Mouse (Mus musculus): ENCODE data around the gene Ap4e1. TPM values are rescaled to one million over a fixed set of nuclear protein-coding genes. Genes with fewer than 3 reads are reported as not detected.
"Not testable (repeated sequence)": the region's sequence is repeated elsewhere in the genome, so short reads cannot be mapped to it uniquely, and the experiment has no call there.

The Ap4e1 gene
- total RNA-seq, 2 experiments from 2014 or later, result 8.3 to 9.1 TPM

DNA sequence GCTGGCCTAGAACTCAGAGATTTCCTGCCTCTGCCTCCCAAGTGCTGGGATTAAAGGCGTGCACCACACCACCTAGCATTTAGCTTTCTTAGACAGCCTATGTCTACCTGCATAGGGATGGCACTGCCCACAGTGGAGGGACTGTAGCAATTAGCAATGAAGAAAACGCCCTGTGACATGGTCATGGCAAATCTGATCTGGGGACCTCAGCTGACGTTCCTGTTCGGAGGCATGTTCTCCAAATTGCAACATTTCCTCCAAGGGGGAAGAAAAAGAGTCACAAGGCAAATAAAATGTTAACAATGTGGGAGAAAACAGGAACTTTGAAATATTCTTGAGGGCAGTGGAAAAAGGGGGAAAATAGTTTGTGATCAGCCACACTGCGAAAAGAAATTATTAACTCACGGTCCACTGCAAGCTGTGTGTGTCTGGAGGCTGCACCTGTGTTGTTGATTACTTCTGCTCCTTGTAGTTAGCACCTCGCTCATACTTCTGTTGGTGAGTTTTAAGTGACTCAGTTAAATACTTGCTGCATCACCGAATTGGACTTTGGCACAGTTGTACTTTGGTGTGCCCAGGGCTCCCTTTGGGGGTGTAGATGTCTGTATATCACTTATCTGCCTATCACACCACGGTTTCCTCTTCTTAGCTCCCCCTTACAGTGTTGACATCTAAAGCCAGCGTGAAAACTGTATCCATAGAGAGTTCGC is 71.5 kb downstream of the Ap4e1 start:
- Histone ChIP-seq H3K4me3 (peak overlapping the region; percentile 34), H3K27ac (peak overlapping the region; percentile 51)
- intact Hi-C loops (cut with DNase I), result no loop called here
- TF ChIP-seq CTCF (IDR thresholded peaks at IDR 0.05), result no peak
- no peak for DNase-seq

DNA sequence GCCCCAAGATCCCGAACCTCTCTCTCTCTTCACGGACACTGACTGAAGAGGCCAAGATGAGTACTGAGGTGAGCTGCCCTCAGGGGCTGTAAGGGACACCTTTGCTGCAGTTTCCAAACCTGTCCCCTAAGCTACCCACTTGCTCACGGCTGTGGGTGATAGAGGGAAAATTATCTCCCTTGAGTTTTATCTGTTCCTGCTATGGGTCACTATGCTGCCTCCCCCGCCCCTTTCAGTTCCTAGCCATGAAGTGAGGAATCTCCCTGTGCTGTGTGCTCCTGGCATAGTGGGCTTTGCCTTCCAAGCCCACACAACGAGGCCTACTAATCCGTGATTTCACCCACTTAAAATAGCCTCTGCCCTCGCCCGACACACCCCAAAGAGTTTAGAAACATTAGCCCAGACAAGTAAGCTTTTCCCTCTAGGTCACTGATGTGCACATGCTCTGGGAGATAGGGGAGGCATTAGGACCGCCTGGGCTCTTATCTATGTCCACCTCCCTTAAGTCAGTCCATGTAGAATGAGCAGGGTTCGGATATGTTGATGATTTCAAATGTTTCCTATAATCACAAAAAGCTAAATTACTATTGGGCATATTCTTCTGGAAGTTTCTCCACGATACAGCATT is 72.2 kb downstream of the Ap4e1 start:
- TF ChIP-seq CTCF (IDR thresholded peaks at IDR 0.05), result no peak
- no peak for DNase-seq
- Histone ChIP-seq H3K4me3 (peak overlapping the region; percentile 34), H3K27ac (peak overlapping the region; percentile 20; the same call in 1 of the 2 replicates)
- intact Hi-C loops (cut with DNase I), result no loop called here

DNA sequence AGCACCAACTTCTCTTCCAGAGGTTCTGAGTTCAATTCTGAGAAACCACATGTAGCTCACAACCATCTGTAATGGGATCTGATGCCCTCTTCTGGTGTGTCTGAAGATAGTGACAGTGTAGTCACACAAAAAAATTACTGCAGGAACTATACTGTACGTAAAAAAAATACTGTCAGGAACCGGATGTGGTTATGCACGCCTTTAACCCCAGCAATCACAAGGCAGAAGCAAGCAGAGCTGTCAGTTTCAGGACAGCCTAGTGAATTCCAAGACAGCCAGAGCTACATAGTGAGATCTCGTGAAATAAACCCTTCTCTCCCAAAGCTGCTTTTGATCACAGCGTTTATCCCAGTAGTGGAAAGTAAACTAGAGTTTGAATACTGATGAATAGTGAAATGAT is 77.7 kb downstream of the Ap4e1 start:
- intact Hi-C loops (cut with DNase I), result no loop called here

DNA sequence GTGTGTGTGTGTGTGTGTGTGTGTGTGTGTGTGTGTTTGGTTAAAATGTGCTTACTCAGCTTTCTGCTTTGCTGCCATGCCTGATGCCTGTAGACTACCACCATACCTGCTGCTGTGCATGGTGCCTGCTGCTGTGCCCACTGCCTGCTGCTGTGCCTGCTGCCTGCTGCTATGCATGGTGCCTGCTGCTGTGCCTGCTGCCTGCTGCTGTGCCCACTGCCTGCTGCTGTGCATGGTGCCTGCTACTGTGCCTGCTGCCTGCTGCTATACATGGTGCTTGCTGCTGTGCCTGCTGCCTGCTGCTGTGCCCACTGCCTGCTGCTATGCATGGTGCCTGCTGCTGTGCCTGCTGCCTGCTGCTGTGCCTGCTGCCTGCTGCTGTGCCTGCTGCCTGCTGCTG is 81.6 kb downstream of the Ap4e1 start:
- H3K4me3 ChIP-seq; DNase-seq; intact Hi-C loops (cut with DNase I); H3K27ac ChIP-seq: not testable (repeated sequence)

More for the DNA sequence above, 77.7 kb downstream of the Ap4e1 start:
- no peak for TF ChIP-seq CTCF (IDR thresholded peaks at IDR 0.05)
- H3K4me3 ChIP-seq, result no peak overlapping the region
- DNase-seq, result no peak
- H3K27ac ChIP-seq, result no peak overlapping the region

DNA sequence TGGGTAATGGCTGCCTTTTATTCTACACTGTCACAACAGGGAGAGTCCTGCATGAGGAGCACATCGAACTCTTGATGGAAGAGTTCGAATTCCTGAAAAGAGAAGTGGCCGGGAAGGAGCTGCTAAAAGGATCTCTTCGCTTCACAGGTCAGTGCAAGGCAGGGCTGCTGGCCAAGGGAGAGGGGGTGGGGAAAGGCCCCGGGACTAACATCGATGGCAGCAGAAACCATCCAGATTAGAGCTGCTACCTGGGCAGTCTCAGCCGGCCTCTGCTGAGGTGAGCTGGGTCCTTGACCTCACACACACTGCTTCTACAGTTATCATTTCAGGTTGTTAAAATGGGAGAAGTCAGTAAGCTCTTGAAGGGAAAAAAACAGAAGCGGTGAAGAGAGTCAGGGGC is 83.5 kb downstream of the Ap4e1 start:
- no peak for TF ChIP-seq CTCF (IDR thresholded peaks at IDR 0.05)
- DNase-seq, result no peak
- Histone ChIP-seq H3K27ac (no peak overlapping the region), H3K4me3 (no peak overlapping the region)
- intact Hi-C loops (cut with DNase I), result no loop called here

DNA sequence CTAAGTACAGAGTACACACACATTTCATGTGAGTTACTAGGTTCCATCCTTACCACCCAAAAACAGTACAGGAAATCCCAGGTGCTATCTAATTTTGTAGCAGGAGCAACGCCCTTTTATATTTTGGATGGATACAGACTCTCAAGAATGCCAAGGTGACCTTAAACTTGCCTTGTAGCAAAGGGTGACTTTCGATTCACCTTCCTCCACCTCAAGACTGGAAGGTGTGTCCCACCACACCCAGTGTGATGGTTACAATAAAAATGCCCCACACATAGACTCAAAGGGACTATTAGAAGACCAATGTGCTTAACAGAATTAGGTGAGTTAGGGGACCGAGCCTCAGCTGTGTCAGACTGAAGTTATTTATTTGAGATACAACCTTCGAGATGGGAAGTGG is 100.5 kb downstream of the Ap4e1 start:
- TF ChIP-seq CTCF (IDR thresholded peaks at IDR 0.05), result no peak
- no peak for DNase-seq
- no peak overlapping the region for H3K4me3 ChIP-seq
- no peak overlapping the region for H3K27ac ChIP-seq
- intact Hi-C loops (cut with DNase I), result no loop called here

Small RNA genes lying within 50 kb of the gene (microRNA-seq; reads per million reads assigned to microRNA genes)
- gene Gm24081, result not detected

Other genes starting within 250 kb of the Ap4e1 start
- under 1 TPM in 1 of 2 experiments, not detected in 1; 0.18 TPM for gene Usp50, start 225.2 kb upstream of the Ap4e1 start, total RNA-seq (2021)
- gene Trpm7, start 132.5 kb upstream of the Ap4e1 start, total RNA-seq (2021), result 10 to 100 TPM; 24.8 to 29.0 TPM
- gene Sppl2a, start 75.5 kb upstream of the Ap4e1 start, total RNA-seq (2021), result 10 to 100 TPM; 61.8 to 68.6 TPM
- 10 to 100 TPM; 11.7 to 12.3 TPM for gene Blvra, start 61.9 kb downstream of the Ap4e1 start, total RNA-seq (2021)
- gene Ncaph, start 125.2 kb downstream of the Ap4e1 start, total RNA-seq (2021), result 1 to 10 TPM in 1 of 2 experiments, under 1 TPM in 1; 0.75 to 1.4 TPM
- gene Itpripl1, start 134.7 kb downstream of the Ap4e1 start, total RNA-seq (2021), result 1 to 10 TPM; 5.0 to 6.8 TPM
- gene 1810024B03Rik, start 199.6 kb downstream of the Ap4e1 start, total RNA-seq (2021), result under 1 TPM; 0.31 to 0.69 TPM
- 10 to 100 TPM; 46.2 to 46.8 TPM for gene Snrnp200, start 199.7 kb downstream of the Ap4e1 start, total RNA-seq (2021)
- 10 to 100 TPM; 48.4 to 53.4 TPM for gene Ciao1, start 239.1 kb downstream of the Ap4e1 start, total RNA-seq (2021)
- 10 to 100 TPM; 21.6 to 24.3 TPM for gene Tmem127, start 239.2 kb downstream of the Ap4e1 start, total RNA-seq (2021)